Mouse (Mus musculus) c-Kit-positive CD71-negative TER-119-negative erythroid progenitor cells, embryonic 14.5 days (primary cell): ENCODE results near the gene Isg20l2.

Source experiments
- DNase-seq: peaks from one replicate; pipeline ENCODE4 v3.0.0-alpha.2; 2013; ENCODE audit warnings: low read depth

Gene Isg20l2

GRCm38 (mm10) chr3:87913491-87913890 is 16.6 kb upstream of the Isg20l2 start:
- DNase-seq = no peak

- no peak for DNase-seq
These were observed 16.2 kb upstream of the Isg20l2 start for GRCm38 (mm10) chr3:87913891-87914290.

- no peak for DNase-seq
These were observed 13.1 kb upstream of the Isg20l2 start for GRCm38 (mm10) chr3:87916990-87917389.

GRCm38 (mm10) chr3:87918551-87918950 is 11.6 kb upstream of the Isg20l2 start:
- DNase-seq = no peak

- peak; percentile 79 for DNase-seq
These were observed 10.6 kb upstream of the Isg20l2 start, which contains the start of gene Mrpl24 for GRCm38 (mm10) chr3:87919336-87920108. Gene Mrpl24, plus strand, starts transcription at chr3:87919506.

- DNase-seq = no peak
These were observed 9.7 kb upstream of the Isg20l2 start for GRCm38 (mm10) chr3:87920270-87920943.

- no peak for DNase-seq
These were observed 5.1 kb upstream of the Isg20l2 start for GRCm38 (mm10) chr3:87924996-87925395.

GRCm38 (mm10) chr3:87927452-87927851 is 2.7 kb upstream of the Isg20l2 start:
- no peak for DNase-seq

GRCm38 (mm10) chr3:87929341-87930077 is 605 bp upstream of the Isg20l2 start:
- DNase-seq = no peak

- DNase-seq = no peak
These were observed 3.9 kb downstream of the Isg20l2 start for GRCm38 (mm10) chr3:87934026-87934425.

GRCm38 (mm10) chr3:87934501-87934900 is 4.4 kb downstream of the Isg20l2 start:
- DNase-seq = no peak

- DNase-seq = no peak
These were observed 5.1 kb downstream of the Isg20l2 start for GRCm38 (mm10) chr3:87935201-87935600.

- DNase-seq = no peak
These were observed 5.7 kb downstream of the Isg20l2 start for GRCm38 (mm10) chr3:87935776-87936175.

- no peak for DNase-seq
These were observed 10.5 kb downstream of the Isg20l2 start for GRCm38 (mm10) chr3:87940611-87941010.

GRCm38 (mm10) chr3:87942471-87942870 is 12.4 kb downstream of the Isg20l2 start:
- DNase-seq = no peak

GRCm38 (mm10) chr3:87943586-87943985 is 13.5 kb downstream of the Isg20l2 start:
- no peak for DNase-seq

- DNase-seq = no peak
These were observed 14.9 kb downstream of the Isg20l2 start for GRCm38 (mm10) chr3:87944838-87945600.

- no peak for DNase-seq
These were observed 15.8 kb downstream of the Isg20l2 start for GRCm38 (mm10) chr3:87945781-87946540.

- no peak for DNase-seq
These were observed 16.4 kb downstream of the Isg20l2 start for GRCm38 (mm10) chr3:87946541-87946860.

GRCm38 (mm10) chr3:87947056-87947810 is 17.1 kb downstream of the Isg20l2 start:
- no peak for DNase-seq

- no peak for DNase-seq
These were observed 17.7 kb downstream of the Isg20l2 start for GRCm38 (mm10) chr3:87947811-87948199.
